Mouse (Mus musculus): ENCODE measurements around the gene Prkcz. TPM values are rescaled to one million over a fixed set of nuclear protein-coding genes. Genes with fewer than 3 reads are reported as not detected.

Prkcz gene
- polyA plus RNA-seq, 1 experiment from 2014 or later: 32.8 TPM

DNA sequence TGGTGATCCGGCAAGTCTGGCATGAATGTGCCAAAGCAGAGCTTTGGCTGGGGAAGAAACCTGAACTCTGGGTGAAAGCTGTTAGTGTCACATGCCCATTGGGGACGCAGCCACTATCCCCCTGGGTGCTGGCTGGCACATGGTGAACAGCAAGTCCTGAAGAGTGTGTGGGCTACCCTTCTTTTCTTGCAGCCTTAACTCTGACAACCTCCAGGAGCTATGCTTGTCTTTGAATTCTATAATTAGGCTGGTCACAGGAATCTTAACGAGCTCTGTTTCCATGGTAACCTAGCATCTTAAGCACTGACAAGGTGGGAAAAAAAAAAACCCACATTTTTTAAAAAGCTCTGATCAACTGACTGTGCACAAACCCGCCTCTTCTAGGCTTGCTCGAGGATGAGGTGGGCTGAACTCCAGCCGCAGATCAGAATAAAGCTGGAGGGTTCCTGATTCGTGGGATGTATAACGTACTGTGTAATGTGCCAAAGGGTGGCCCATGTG, 55.6 kb downstream of the Prkcz start:
- peaks cover 23% of the 10 kb centered on the region for H3K4me1 ChIP-seq (ENCODE audit: control insufficient read depth, insufficient read depth, low read length)
- no peaks in the 10 kb centered on the region for H3K9me3 ChIP-seq (ENCODE audit: control insufficient read depth, low read length)
- no peak for ATAC-seq
- H3K27ac ChIP-seq (ENCODE audit: low read length): no peak overlapping the region
- WGBS: 74% methylated on average over 8 of the region's 8 CpGs
- H3K9ac ChIP-seq (ENCODE audit: low read depth, low read length): no peak overlapping the region
- no peak overlapping the region for H3K4me2 ChIP-seq (ENCODE audit: low read depth, low read length)
- H3K27me3 ChIP-seq (replicated peaks; ENCODE audit: control insufficient read depth, insufficient read depth, low read length): no peaks in the 10 kb centered on the region
- no peak overlapping the region for H3K4me3 ChIP-seq (ENCODE audit: low read length)
- no peaks in the 10 kb centered on the region for H3K36me3 ChIP-seq (ENCODE audit: control insufficient read depth, insufficient read depth, low read length)

DNA sequence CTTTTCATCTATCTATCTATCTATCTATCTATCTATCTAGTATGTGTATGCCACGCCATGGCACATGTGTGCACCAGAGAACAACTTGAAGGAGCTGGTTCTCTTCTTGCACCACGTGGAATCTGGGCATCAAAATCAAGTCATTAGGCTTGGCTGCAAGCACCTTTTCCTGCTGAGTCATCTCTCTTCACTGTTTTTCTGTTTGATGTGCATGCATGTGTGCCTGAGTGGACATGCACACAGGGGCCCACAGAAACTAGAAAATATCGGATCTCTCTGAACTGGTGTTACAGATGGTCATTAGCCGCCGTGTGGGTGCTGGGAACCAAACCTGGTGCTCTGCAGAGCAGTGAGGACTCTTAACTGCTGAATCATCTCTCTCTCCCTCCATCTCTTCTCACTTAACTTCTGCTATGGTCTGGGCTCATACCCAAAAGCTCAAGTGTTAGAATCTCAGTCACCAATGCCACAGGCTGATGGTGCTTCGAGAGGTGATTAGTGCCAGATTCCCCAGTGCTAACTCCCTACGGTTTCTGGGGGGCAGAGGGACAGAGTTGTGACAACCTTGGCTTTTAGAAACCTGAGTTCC, 56.6 kb downstream of the Prkcz start:
- H3K9me3 ChIP-seq (ENCODE audit: control insufficient read depth, low read length): no peaks in the 10 kb centered on the region
- H3K4me2 ChIP-seq (ENCODE audit: low read depth, low read length): no peak overlapping the region
- H3K27me3 ChIP-seq (replicated peaks; ENCODE audit: control insufficient read depth, insufficient read depth, low read length): no peaks in the 10 kb centered on the region
- H3K27ac ChIP-seq (ENCODE audit: low read length): no peak overlapping the region
- H3K4me3 ChIP-seq (ENCODE audit: low read length): no peak overlapping the region
- no peak overlapping the region for H3K9ac ChIP-seq (ENCODE audit: low read depth, low read length)
- no peak for ATAC-seq
- WGBS: 89% methylated on average over 7 of the region's 7 CpGs
- H3K4me1 ChIP-seq (ENCODE audit: control insufficient read depth, insufficient read depth, low read length): peaks cover 23% of the 10 kb centered on the region
- no peaks in the 10 kb centered on the region for H3K36me3 ChIP-seq (ENCODE audit: control insufficient read depth, insufficient read depth, low read length)

DNA sequence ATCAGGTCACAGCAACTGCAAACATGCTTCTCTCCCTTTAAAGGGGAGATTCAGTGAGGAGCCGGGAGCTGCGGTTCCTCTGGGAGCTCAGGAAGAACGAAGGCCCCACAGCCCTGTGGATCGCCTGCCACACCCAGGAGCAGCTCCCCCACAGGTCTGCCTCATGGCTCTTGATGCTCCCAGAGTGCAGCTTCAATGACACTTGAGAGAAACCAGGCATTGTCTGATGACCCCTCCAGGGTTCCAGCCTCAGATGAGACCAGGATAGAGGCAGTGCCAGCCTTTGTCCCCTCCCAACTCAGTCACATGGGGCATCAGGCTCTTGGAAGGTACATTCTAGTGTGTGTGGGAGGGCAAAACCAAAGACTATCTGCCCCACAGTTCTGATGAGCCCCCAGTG, 59.2 kb downstream of the Prkcz start:
- WGBS: 28% methylated on average over 4 of the region's 4 CpGs
- no peak; the same call in 1 of the 2 replicates for ATAC-seq
- H3K36me3 ChIP-seq (ENCODE audit: control insufficient read depth, insufficient read depth, low read length): no peaks in the 10 kb centered on the region
- H3K27me3 ChIP-seq (replicated peaks; ENCODE audit: control insufficient read depth, insufficient read depth, low read length): no peaks in the 10 kb centered on the region
- H3K9ac ChIP-seq (ENCODE audit: low read depth, low read length): no peak overlapping the region
- H3K9me3 ChIP-seq (ENCODE audit: control insufficient read depth, low read length): no peaks in the 10 kb centered on the region
- no peak overlapping the region for H3K4me2 ChIP-seq (ENCODE audit: low read depth, low read length)
- H3K27ac ChIP-seq (ENCODE audit: low read length): no peak overlapping the region
- no peak overlapping the region for H3K4me3 ChIP-seq (ENCODE audit: low read length)
- peaks cover 12% of the 10 kb centered on the region; the same call in 1 of the 2 replicates for H3K4me1 ChIP-seq (ENCODE audit: control insufficient read depth, insufficient read depth, low read length)

DNA sequence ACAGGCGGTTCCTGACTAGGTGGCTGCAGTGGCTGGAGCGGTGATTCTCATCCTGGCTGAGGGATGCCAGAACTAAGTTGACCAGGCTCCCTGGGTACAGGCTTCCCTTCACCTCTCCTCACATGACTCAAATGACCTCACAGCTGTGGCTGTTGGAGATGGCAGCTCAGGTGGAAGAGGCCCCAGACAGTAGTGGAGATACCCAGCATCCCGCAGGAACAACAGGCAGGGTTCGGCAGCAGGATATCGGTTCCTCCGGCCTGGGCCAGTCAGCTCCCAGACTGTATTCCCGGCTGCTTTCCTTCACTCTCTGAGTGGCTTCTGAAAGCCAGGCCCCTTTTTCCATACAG, 60.1 kb downstream of the Prkcz start:
- Histone ChIP-seq H3K4me3 (ENCODE audit: low read length) (no peak overlapping the region), H3K27ac (ENCODE audit: low read length) (no peak overlapping the region), H3K36me3 (ENCODE audit: control insufficient read depth, insufficient read depth, low read length) (no peaks in the 10 kb centered on the region), H3K9me3 (ENCODE audit: control insufficient read depth, low read length) (no peaks in the 10 kb centered on the region), H3K4me1 (ENCODE audit: control insufficient read depth, insufficient read depth, low read length) (peaks cover 5% of the 10 kb centered on the region; the same call in 1 of the 2 replicates), H3K4me2 (ENCODE audit: low read depth, low read length) (no peak overlapping the region), H3K9ac (ENCODE audit: low read depth, low read length) (no peak overlapping the region), H3K27me3 (replicated peaks; ENCODE audit: control insufficient read depth, insufficient read depth, low read length) (no peaks in the 10 kb centered on the region)
- ATAC-seq: no peak
- 86% methylated on average over 7 of the region's 7 CpGs for WGBS

DNA sequence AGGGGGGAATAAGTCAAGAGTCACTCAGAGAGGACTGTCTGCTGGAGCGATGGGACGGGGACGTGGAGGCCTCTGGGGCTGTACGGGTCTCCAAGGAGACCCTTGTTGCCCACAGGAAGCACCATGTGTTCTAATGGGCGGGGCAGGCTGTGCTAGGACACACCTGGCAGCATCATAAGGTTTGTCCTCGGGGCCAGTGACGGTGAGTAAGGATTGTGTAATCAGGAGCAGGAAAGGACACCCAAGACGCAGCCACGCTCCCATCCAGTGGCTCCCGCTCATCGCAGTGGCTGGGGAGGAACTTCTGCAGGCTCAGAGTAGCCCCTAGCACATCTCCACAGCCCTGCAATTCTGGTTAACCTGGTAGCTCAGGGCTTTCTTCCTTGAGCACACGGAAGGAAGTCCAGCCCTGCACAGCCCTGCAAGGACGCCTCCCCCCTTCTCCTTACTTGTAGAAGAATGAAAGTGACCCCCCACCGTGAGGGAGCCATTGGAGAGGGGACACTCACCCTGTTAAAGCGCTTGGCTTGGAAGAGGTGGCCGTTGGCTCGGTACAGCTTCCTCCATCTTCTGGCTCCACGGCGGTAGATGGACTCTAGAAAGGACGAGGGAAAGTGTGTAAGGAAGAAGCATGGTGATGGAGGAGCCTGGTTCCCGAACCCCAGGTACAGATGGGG, 60.6 kb downstream of the Prkcz start:
- ATAC-seq: no peak; the same call in 1 of the 2 replicates
- WGBS: 75% methylated on average over 21 of the region's 21 CpGs

DNA sequence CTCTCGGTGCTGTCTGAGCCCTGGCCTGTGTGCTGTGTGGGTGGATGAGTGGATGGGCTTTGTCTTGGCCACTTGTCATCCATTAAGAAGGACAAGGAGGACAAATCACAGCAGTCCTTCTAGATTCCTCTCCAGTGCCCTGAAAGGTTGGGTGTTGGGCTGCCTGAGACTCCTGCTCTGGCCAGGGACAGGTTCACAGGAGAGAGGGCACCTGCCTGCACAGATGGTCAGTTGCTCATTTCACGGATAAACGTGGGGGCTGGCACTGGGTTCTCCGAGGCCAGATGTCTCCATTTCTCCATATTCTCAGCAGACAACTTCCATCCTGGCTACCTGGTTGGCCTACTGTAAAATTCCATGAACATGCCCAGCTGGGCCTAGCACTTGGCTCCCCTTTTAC, 62.3 kb downstream of the Prkcz start:
- Histone ChIP-seq H3K4me3 (ENCODE audit: low read length) (no peak overlapping the region), H3K4me2 (ENCODE audit: low read depth, low read length) (no peak overlapping the region), H3K9me3 (ENCODE audit: control insufficient read depth, low read length) (no peaks in the 10 kb centered on the region), H3K27me3 (replicated peaks; ENCODE audit: control insufficient read depth, insufficient read depth, low read length) (no peaks in the 10 kb centered on the region), H3K9ac (ENCODE audit: low read depth, low read length) (no peak overlapping the region), H3K36me3 (ENCODE audit: control insufficient read depth, insufficient read depth, low read length) (no peaks in the 10 kb centered on the region), H3K4me1 (ENCODE audit: control insufficient read depth, insufficient read depth, low read length) (peaks cover 5% of the 10 kb centered on the region; the same call in 1 of the 2 replicates), H3K27ac (ENCODE audit: low read length) (no peak overlapping the region)
- 85% methylated on average over 4 of the region's 4 CpGs for WGBS
- ATAC-seq: no peak

More for the DNA sequence above, 60.6 kb downstream of the Prkcz start:
- Histone ChIP-seq H3K9me3 (ENCODE audit: control insufficient read depth, low read length) (no peaks in the 10 kb centered on the region), H3K27ac (ENCODE audit: low read length) (no peak overlapping the region), H3K4me2 (ENCODE audit: low read depth, low read length) (no peak overlapping the region), H3K27me3 (replicated peaks; ENCODE audit: control insufficient read depth, insufficient read depth, low read length) (no peaks in the 10 kb centered on the region), H3K4me1 (ENCODE audit: control insufficient read depth, insufficient read depth, low read length) (peaks cover 5% of the 10 kb centered on the region; the same call in 1 of the 2 replicates), H3K36me3 (ENCODE audit: control insufficient read depth, insufficient read depth, low read length) (no peaks in the 10 kb centered on the region), H3K4me3 (ENCODE audit: low read length) (no peak overlapping the region), H3K9ac (ENCODE audit: low read depth, low read length) (no peak overlapping the region)

DNA sequence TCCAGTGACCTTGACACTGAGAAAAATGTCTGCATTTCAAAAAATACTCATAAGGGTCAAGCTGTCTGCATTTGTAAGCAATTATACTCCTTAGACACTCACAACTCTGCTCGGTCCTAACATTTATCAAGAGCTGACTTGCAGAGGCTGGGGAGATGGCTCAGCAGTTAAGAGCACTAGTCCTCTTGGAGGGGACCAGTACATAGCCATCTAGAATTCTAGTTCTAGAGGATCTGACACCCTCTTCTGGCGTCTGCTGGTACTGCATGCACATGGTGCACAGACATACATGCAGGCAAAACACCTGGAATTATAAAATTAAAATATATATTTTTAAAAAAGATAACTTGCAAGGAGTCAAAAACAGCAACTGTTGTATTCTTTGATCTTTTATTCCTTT, 64.1 kb downstream of the Prkcz start:
- H3K9me3 ChIP-seq (ENCODE audit: control insufficient read depth, low read length): no peaks in the 10 kb centered on the region
- no peaks in the 10 kb centered on the region for H3K27me3 ChIP-seq (replicated peaks; ENCODE audit: control insufficient read depth, insufficient read depth, low read length)
- no peak overlapping the region for H3K27ac ChIP-seq (ENCODE audit: low read length)
- ATAC-seq: no peak
- peaks cover 2% of the 10 kb centered on the region; the same call in 1 of the 2 replicates for H3K4me1 ChIP-seq (ENCODE audit: control insufficient read depth, insufficient read depth, low read length)
- 58% methylated on average over 2 of the region's 2 CpGs for WGBS
- no peak overlapping the region for H3K4me2 ChIP-seq (ENCODE audit: low read depth, low read length)
- no peak overlapping the region for H3K4me3 ChIP-seq (ENCODE audit: low read length)
- no peak overlapping the region for H3K9ac ChIP-seq (ENCODE audit: low read depth, low read length)
- no peaks in the 10 kb centered on the region for H3K36me3 ChIP-seq (ENCODE audit: control insufficient read depth, insufficient read depth, low read length)

DNA sequence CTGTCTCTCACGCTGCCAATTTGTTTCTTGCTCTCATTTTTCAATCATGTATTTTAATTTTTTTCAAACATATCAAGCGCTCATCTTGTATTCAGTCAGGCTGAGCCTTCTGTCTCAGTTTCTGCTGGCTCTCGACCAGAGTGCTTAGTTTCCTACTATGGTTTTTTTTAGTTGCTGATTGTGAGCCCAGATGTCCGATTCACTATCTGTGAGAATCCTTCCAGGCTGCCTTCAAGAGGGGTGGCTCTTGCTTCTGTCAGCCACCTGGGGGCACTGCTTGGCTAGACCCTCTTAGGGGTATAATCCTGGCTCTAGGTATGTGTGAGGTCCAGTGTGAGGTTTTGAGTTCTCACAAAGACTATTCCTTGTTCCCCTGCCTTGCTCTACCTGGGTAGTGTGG, 65.2 kb downstream of the Prkcz start:
- ATAC-seq: no peak
- Histone ChIP-seq H3K4me3 (ENCODE audit: low read length) (no peak overlapping the region), H3K9me3 (ENCODE audit: control insufficient read depth, low read length) (no peaks in the 10 kb centered on the region), H3K9ac (ENCODE audit: low read depth, low read length) (no peak overlapping the region), H3K27me3 (replicated peaks; ENCODE audit: control insufficient read depth, insufficient read depth, low read length) (no peaks in the 10 kb centered on the region), H3K36me3 (ENCODE audit: control insufficient read depth, insufficient read depth, low read length) (no peaks in the 10 kb centered on the region), H3K4me1 (ENCODE audit: control insufficient read depth, insufficient read depth, low read length) (no peaks in the 10 kb centered on the region), H3K27ac (ENCODE audit: low read length) (no peak overlapping the region), H3K4me2 (ENCODE audit: low read depth, low read length) (no peak overlapping the region)
- WGBS: 64% methylated on average over 4 of the region's 4 CpGs

DNA sequence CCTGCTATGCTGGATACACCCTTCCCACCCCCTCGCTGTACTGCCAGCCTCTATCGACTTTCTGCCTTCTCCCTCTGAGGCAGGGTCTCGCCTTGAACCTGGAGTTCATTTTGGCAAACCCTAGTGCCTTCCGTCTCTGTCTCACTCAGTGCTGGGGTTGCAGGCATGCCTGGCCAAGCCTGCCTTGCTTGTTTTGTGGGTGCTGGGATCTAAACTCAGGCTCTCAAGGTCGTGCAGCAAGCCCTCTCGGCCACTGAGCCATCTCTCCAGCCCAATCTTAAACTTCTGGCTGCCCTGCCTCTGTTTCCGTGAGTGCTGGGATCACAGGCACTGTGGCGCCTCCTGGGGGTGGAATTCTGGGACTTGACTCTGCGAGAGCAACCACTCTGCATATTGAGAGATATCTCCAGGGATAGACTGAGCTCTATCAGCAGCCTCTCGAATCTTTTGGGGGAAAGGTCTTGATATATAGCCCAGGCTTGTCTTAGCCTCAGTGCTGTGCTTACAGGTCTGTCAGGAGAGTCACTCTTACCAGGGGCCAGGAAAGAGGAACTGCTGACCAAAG, 66.1 kb downstream of the Prkcz start:
- no peak for ATAC-seq
- 80% methylated on average over 10 of the region's 10 CpGs for WGBS

More for the DNA sequence above, 66.1 kb downstream of the Prkcz start:
- H3K4me1 ChIP-seq (ENCODE audit: control insufficient read depth, insufficient read depth, low read length): peaks cover 3% of the 10 kb centered on the region; the same call in 1 of the 2 replicates
- H3K4me3 ChIP-seq (ENCODE audit: low read length): no peak overlapping the region
- H3K4me2 ChIP-seq (ENCODE audit: low read depth, low read length): no peak overlapping the region
- no peaks in the 10 kb centered on the region for H3K9me3 ChIP-seq (ENCODE audit: control insufficient read depth, low read length)
- no peak overlapping the region for H3K27ac ChIP-seq (ENCODE audit: low read length)
- H3K9ac ChIP-seq (ENCODE audit: low read depth, low read length): no peak overlapping the region
- H3K36me3 ChIP-seq (ENCODE audit: control insufficient read depth, insufficient read depth, low read length): no peaks in the 10 kb centered on the region; the same call in 1 of the 2 replicates
- no peaks in the 10 kb centered on the region for H3K27me3 ChIP-seq (replicated peaks; ENCODE audit: control insufficient read depth, insufficient read depth, low read length)

All from intestine, embryonic 16.5 days (tissue).